Mouse (Mus musculus): ENCODE data around the gene Aldh1l1.

The Aldh1l1 gene

GRCm38 (mm10) chr6:90505906-90506305 is 19.7 kb downstream of the Aldh1l1 start:
- no peak for DNase-seq (ENCODE audit: extremely low read depth, insufficient read length, low spot score)

- peak; percentile 58 for DNase-seq (ENCODE audit: extremely low read depth, insufficient read length, low spot score)
Observed at GRCm38 (mm10) chr6:90506673-90507311, 20.6 kb downstream of the Aldh1l1 start.

GRCm38 (mm10) chr6:90507443-90507842 is 21.2 kb downstream of the Aldh1l1 start:
- no peak for DNase-seq (ENCODE audit: extremely low read depth, insufficient read length, low spot score)

- peak; percentile 57 for DNase-seq (ENCODE audit: extremely low read depth, insufficient read length, low spot score)
Observed at GRCm38 (mm10) chr6:90508197-90508624, 22.0 kb downstream of the Aldh1l1 start.

GRCm38 (mm10) chr6:90509085-90509484 is 22.9 kb downstream of the Aldh1l1 start:
- peak; percentile 31 for DNase-seq (ENCODE audit: extremely low read depth, insufficient read length, low spot score)

- no peak for DNase-seq (ENCODE audit: extremely low read depth, insufficient read length, low spot score)
Observed at GRCm38 (mm10) chr6:90512416-90512815, 26.2 kb downstream of the Aldh1l1 start.

GRCm38 (mm10) chr6:90513074-90513856 is 27.0 kb downstream of the Aldh1l1 start:
- DNase-seq (ENCODE audit: extremely low read depth, insufficient read length, low spot score), result no peak

- no peak for DNase-seq (ENCODE audit: extremely low read depth, insufficient read length, low spot score)
Observed at GRCm38 (mm10) chr6:90514369-90514768, 28.1 kb downstream of the Aldh1l1 start.

- DNase-seq (ENCODE audit: extremely low read depth, insufficient read length, low spot score), result peak; percentile 26
Observed at GRCm38 (mm10) chr6:90514883-90515405, 28.7 kb downstream of the Aldh1l1 start.

GRCm38 (mm10) chr6:90518892-90519291 is 32.7 kb downstream of the Aldh1l1 start:
- DNase-seq (ENCODE audit: extremely low read depth, insufficient read length, low spot score), result no peak

GRCm38 (mm10) chr6:90519375-90519774 is 33.1 kb downstream of the Aldh1l1 start:
- DNase-seq (ENCODE audit: extremely low read depth, insufficient read length, low spot score), result no peak

GRCm38 (mm10) chr6:90526406-90526805 is 40.2 kb downstream of the Aldh1l1 start:
- no peak for DNase-seq (ENCODE audit: extremely low read depth, insufficient read length, low spot score)

- no peak for DNase-seq (ENCODE audit: extremely low read depth, insufficient read length, low spot score)
Observed at GRCm38 (mm10) chr6:90529461-90530046, 43.3 kb downstream of the Aldh1l1 start.

GRCm38 (mm10) chr6:90532575-90533190 is 46.5 kb downstream of the Aldh1l1 start:
- no peak for DNase-seq (ENCODE audit: extremely low read depth, insufficient read length, low spot score)

GRCm38 (mm10) chr6:90533505-90533904 is 47.3 kb downstream of the Aldh1l1 start:
- no peak for DNase-seq (ENCODE audit: extremely low read depth, insufficient read length, low spot score)

- DNase-seq (ENCODE audit: extremely low read depth, insufficient read length, low spot score), result no peak
Observed at GRCm38 (mm10) chr6:90534701-90535475, 48.7 kb downstream of the Aldh1l1 start.

- DNase-seq (ENCODE audit: extremely low read depth, insufficient read length, low spot score), result no peak
Observed at GRCm38 (mm10) chr6:90536824-90537223, 50.6 kb downstream of the Aldh1l1 start.

GRCm38 (mm10) chr6:90537941-90538340 is 51.7 kb downstream of the Aldh1l1 start:
- DNase-seq (ENCODE audit: extremely low read depth, insufficient read length, low spot score), result peak; percentile 36

GRCm38 (mm10) chr6:90539271-90539670 is 53.0 kb downstream of the Aldh1l1 start:
- DNase-seq (ENCODE audit: extremely low read depth, insufficient read length, low spot score), result no peak

GRCm38 (mm10) chr6:90540520-90540919 is 54.3 kb downstream of the Aldh1l1 start:
- DNase-seq (ENCODE audit: extremely low read depth, insufficient read length, low spot score), result no peak
